Mouse (Mus musculus): ENCODE data around the gene Arhgap9. TPM values are rescaled to one million over a fixed set of nuclear protein-coding genes. Genes with fewer than 3 reads are reported as not detected.

Gene Arhgap9
- polyA plus RNA-seq, 1 experiment from 2014 or later: 12.2 TPM

GRCm38 (mm10) chr10:127285644-127286043 is 36.1 kb upstream of the Arhgap9 start:
- Histone ChIP-seq H3K4me3 (ENCODE audit: low read depth, low read length) (no peak overlapping the region), H3K27me3 (ENCODE audit: control insufficient read depth, insufficient read depth, low read depth, low read length) (no peaks in the 10 kb centered on the region), H3K9me3 (replicated peaks; ENCODE audit: control insufficient read depth, low read length) (no peaks in the 10 kb centered on the region), H3K4me2 (ENCODE audit: low read depth, low read length) (no peak overlapping the region), H3K27ac (ENCODE audit: low read length) (no peak overlapping the region), H3K9ac (ENCODE audit: low read depth, low read length) (no peak overlapping the region), H3K36me3 (ENCODE audit: control insufficient read depth, insufficient read depth) (peaks cover 51% of the 10 kb centered on the region), H3K4me1 (ENCODE audit: control insufficient read depth, low read depth, low read length) (peaks cover 31% of the 10 kb centered on the region)
- no peak for ATAC-seq (ENCODE audit: low read depth)
- WGBS (ENCODE audit: insufficient replicate concordance): 87% methylated on average over 12 of the region's 13 CpGs

- Histone ChIP-seq H3K27me3 (ENCODE audit: control insufficient read depth, insufficient read depth, low read depth, low read length) (no peaks in the 10 kb centered on the region), H3K27ac (ENCODE audit: low read length) (no peak overlapping the region), H3K4me3 (ENCODE audit: low read depth, low read length) (no peak overlapping the region), H3K4me1 (ENCODE audit: control insufficient read depth, low read depth, low read length) (peaks cover 31% of the 10 kb centered on the region), H3K9ac (ENCODE audit: low read depth, low read length) (no peak overlapping the region), H3K4me2 (ENCODE audit: low read depth, low read length) (no peak overlapping the region), H3K36me3 (ENCODE audit: control insufficient read depth, insufficient read depth) (peaks cover 51% of the 10 kb centered on the region), H3K9me3 (replicated peaks; ENCODE audit: control insufficient read depth, low read length) (no peaks in the 10 kb centered on the region)
- 77% methylated on average over 7 of the region's 7 CpGs for WGBS (ENCODE audit: insufficient replicate concordance)
- no peak for ATAC-seq (ENCODE audit: low read depth)
Observed at GRCm38 (mm10) chr10:127286194-127286593, 35.6 kb upstream of the Arhgap9 start.

- peaks cover 34% of the 10 kb centered on the region for H3K4me1 ChIP-seq (ENCODE audit: control insufficient read depth, low read depth, low read length)
- H3K4me2 ChIP-seq (ENCODE audit: low read depth, low read length): peak overlapping the region; percentile 96
- 65% methylated on average over 7 of the region's 7 CpGs for WGBS (ENCODE audit: insufficient replicate concordance)
- no peak overlapping the region for H3K9ac ChIP-seq (ENCODE audit: low read depth, low read length)
- peak overlapping the region; percentile 75 for H3K4me3 ChIP-seq (ENCODE audit: low read depth, low read length)
- no peaks in the 10 kb centered on the region for H3K9me3 ChIP-seq (replicated peaks; ENCODE audit: control insufficient read depth, low read length)
- no peak overlapping the region for H3K27ac ChIP-seq (ENCODE audit: low read length)
- no peak for ATAC-seq (ENCODE audit: low read depth)
- peaks cover 46% of the 10 kb centered on the region for H3K36me3 ChIP-seq (ENCODE audit: control insufficient read depth, insufficient read depth)
- no peaks in the 10 kb centered on the region for H3K27me3 ChIP-seq (ENCODE audit: control insufficient read depth, insufficient read depth, low read depth, low read length)
Observed at GRCm38 (mm10) chr10:127286730-127287129, 35.0 kb upstream of the Arhgap9 start.

- Histone ChIP-seq H3K9ac (ENCODE audit: low read depth, low read length) (peak overlapping the region; percentile 93), H3K4me2 (ENCODE audit: low read depth, low read length) (peak overlapping the region; percentile 96), H3K36me3 (ENCODE audit: control insufficient read depth, insufficient read depth) (peaks cover 39% of the 10 kb centered on the region), H3K27ac (ENCODE audit: low read length) (peak overlapping the region; percentile 98), H3K9me3 (replicated peaks; ENCODE audit: control insufficient read depth, low read length) (no peaks in the 10 kb centered on the region), H3K4me1 (ENCODE audit: control insufficient read depth, low read depth, low read length) (peaks cover 41% of the 10 kb centered on the region), H3K27me3 (ENCODE audit: control insufficient read depth, insufficient read depth, low read depth, low read length) (no peaks in the 10 kb centered on the region), H3K4me3 (ENCODE audit: low read depth, low read length) (peak overlapping the region; percentile 75)
- no peak for ATAC-seq (ENCODE audit: low read depth)
- WGBS (ENCODE audit: insufficient replicate concordance): 61% methylated on average over 15 of the region's 15 CpGs
Observed at GRCm38 (mm10) chr10:127287271-127287935, 34.4 kb upstream of the Arhgap9 start.

GRCm38 (mm10) chr10:127287936-127288293 is 33.8 kb upstream of the Arhgap9 start:
- Histone ChIP-seq H3K4me3 (ENCODE audit: low read depth, low read length) (peak overlapping the region; percentile 75), H3K4me2 (ENCODE audit: low read depth, low read length) (peak overlapping the region; percentile 96), H3K27me3 (ENCODE audit: control insufficient read depth, insufficient read depth, low read depth, low read length) (no peaks in the 10 kb centered on the region), H3K27ac (ENCODE audit: low read length) (peak overlapping the region; percentile 98), H3K9ac (ENCODE audit: low read depth, low read length) (peak overlapping the region; percentile 93), H3K36me3 (ENCODE audit: control insufficient read depth, insufficient read depth) (peaks cover 34% of the 10 kb centered on the region), H3K9me3 (replicated peaks; ENCODE audit: control insufficient read depth, low read length) (no peaks in the 10 kb centered on the region), H3K4me1 (ENCODE audit: control insufficient read depth, low read depth, low read length) (peaks cover 46% of the 10 kb centered on the region)
- WGBS (ENCODE audit: insufficient replicate concordance): 2% methylated on average over 3 of the region's 3 CpGs
- no peak for ATAC-seq (ENCODE audit: low read depth)

- Histone ChIP-seq H3K27me3 (ENCODE audit: control insufficient read depth, insufficient read depth, low read depth, low read length) (no peaks in the 10 kb centered on the region), H3K9ac (ENCODE audit: low read depth, low read length) (peak overlapping the region; percentile 93), H3K4me1 (ENCODE audit: control insufficient read depth, low read depth, low read length) (peaks cover 47% of the 10 kb centered on the region), H3K9me3 (replicated peaks; ENCODE audit: control insufficient read depth, low read length) (no peaks in the 10 kb centered on the region), H3K27ac (ENCODE audit: low read length) (peak overlapping the region; percentile 98), H3K4me3 (ENCODE audit: low read depth, low read length) (peak overlapping the region; percentile 75), H3K36me3 (ENCODE audit: control insufficient read depth, insufficient read depth) (peaks cover 29% of the 10 kb centered on the region), H3K4me2 (ENCODE audit: low read depth, low read length) (peak overlapping the region; percentile 96)
- peak; percentile 1; the same call in 1 of the 2 replicates for ATAC-seq (ENCODE audit: low read depth)
- WGBS (ENCODE audit: insufficient replicate concordance): 1% methylated on average over 17 of the region's 28 CpGs
Observed at GRCm38 (mm10) chr10:127288328-127288799, 33.4 kb upstream of the Arhgap9 start.

DNA sequence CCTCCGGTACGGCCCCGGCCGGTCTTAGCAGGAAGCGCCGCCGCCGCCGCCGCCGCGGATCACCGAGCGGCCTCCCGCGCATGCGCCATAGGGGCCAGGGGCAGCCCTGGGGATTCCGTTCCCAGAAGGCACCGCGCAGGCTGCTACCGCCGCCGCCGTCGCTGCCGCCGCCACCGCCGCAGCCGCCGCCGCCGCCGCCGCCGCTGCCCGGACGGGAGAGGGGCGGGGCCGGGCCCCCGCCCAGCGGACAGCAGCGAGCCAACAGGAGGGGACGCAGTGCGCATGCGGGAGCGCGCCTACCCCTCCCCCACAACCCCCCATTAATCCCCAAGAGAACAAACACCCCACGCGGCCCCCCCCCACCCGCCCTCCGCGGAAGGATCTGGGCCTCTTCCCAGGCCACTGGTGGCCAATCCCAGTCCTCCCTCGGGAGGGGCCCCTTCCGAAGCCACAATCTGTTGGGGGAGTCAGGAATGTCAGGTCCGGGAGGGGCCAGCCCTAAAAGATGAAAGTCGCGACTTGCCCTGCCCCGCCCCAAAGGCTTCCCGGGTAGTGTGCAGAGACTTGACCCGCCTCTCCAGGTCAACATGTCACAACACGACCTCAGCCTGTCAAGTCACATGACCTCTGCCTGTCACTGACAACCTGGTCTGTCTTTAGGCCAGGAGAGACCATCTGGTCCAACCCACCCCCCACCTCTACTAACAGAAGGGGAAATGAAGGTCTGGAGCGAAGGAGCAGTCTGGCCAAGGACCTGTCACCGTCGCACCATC is 32.8 kb upstream of the Arhgap9 start, which contains the start of gene Mbd6:
Gene Mbd6, minus strand, starts transcription at position 219 of the 773 bp plus-strand sequence.
- H3K27me3 ChIP-seq (ENCODE audit: control insufficient read depth, insufficient read depth, low read depth, low read length): no peaks in the 10 kb centered on the region
- H3K4me2 ChIP-seq (ENCODE audit: low read depth, low read length): peak within 1 kb of the TSS; percentile 96
- H3K9me3 ChIP-seq (replicated peaks; ENCODE audit: control insufficient read depth, low read length): no peaks in the 10 kb centered on the region
- peaks cover 28% of the 10 kb centered on the region for H3K36me3 ChIP-seq (ENCODE audit: control insufficient read depth, insufficient read depth)
- H3K27ac ChIP-seq (ENCODE audit: low read length): peak within 1 kb of the TSS; percentile 98
- WGBS (ENCODE audit: insufficient replicate concordance): 0% methylated on average over 39 of the region's 65 CpGs
- ATAC-seq (ENCODE audit: low read depth): peak; percentile 56
- H3K4me3 ChIP-seq (ENCODE audit: low read depth, low read length): peak within 1 kb of the TSS; percentile 75
- peaks cover 52% of the 10 kb centered on the region for H3K4me1 ChIP-seq (ENCODE audit: control insufficient read depth, low read depth, low read length)
- peak within 1 kb of the TSS; percentile 93 for H3K9ac ChIP-seq (ENCODE audit: low read depth, low read length)

GRCm38 (mm10) chr10:127289573-127290191 is 32.1 kb upstream of the Arhgap9 start:
- WGBS (ENCODE audit: insufficient replicate concordance): 2% methylated on average over 15 of the region's 15 CpGs
- peak overlapping the region; percentile 93 for H3K9ac ChIP-seq (ENCODE audit: low read depth, low read length)
- peak; percentile 39 for ATAC-seq (ENCODE audit: low read depth)
- H3K27ac ChIP-seq (ENCODE audit: low read length): peak overlapping the region; percentile 98
- no peaks in the 10 kb centered on the region for H3K9me3 ChIP-seq (replicated peaks; ENCODE audit: control insufficient read depth, low read length)
- H3K4me2 ChIP-seq (ENCODE audit: low read depth, low read length): peak overlapping the region; percentile 96
- H3K4me1 ChIP-seq (ENCODE audit: control insufficient read depth, low read depth, low read length): peaks cover 52% of the 10 kb centered on the region
- H3K27me3 ChIP-seq (ENCODE audit: control insufficient read depth, insufficient read depth, low read depth, low read length): no peaks in the 10 kb centered on the region
- peaks cover 28% of the 10 kb centered on the region for H3K36me3 ChIP-seq (ENCODE audit: control insufficient read depth, insufficient read depth)
- H3K4me3 ChIP-seq (ENCODE audit: low read depth, low read length): peak overlapping the region; percentile 75
